Mouse (Mus musculus): ENCODE measurements around the gene Gstp2.
"Not testable (repeated sequence)": the region's sequence is repeated elsewhere in the genome, so short reads cannot be mapped to it uniquely, and the experiment has no call there.

Gstp2 gene

GRCm38 (mm10) chr19:4070311-4070710 is 24.5 kb upstream of the Gstp2 start:
- DNase-seq (ENCODE audit: low spot score in 2 of 2) = no peak

- no peak for DNase-seq (ENCODE audit: low spot score in 2 of 2)
Observed at GRCm38 (mm10) chr19:4068717-4069410, 23.0 kb upstream of the Gstp2 start.

- DNase-seq (ENCODE audit: low spot score in 2 of 2) = not testable (repeated sequence)
Observed at GRCm38 (mm10) chr19:4068242-4068641, 22.4 kb upstream of the Gstp2 start.

- no peak for DNase-seq (ENCODE audit: low spot score in 2 of 2)
Observed at GRCm38 (mm10) chr19:4066877-4067276, 21.1 kb upstream of the Gstp2 start.

DNA sequence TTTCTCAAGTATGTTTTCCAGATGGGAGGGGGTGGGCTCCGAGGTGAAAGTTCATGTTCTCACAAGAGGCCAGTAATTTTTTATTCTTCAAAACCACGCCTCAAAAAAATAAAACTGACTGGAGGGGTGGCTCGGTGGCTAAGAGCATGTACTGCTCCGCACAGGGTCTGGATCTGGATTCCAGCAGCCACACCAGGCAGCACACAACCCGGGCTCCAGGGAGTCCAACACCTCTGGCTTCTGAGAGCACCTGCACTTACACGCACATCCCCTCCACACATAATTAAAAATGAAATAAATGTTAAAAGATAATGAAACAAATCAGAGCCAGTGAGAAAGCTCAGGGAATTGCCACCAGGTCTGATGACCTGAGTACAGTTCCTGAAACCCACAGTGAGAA is 20.5 kb upstream of the Gstp2 start:
- peak in 1 of 2 experiments; percentile 11 for DNase-seq (ENCODE audit: low spot score in 2 of 2)

- not testable (repeated sequence) for DNase-seq (ENCODE audit: low spot score in 2 of 2)
Observed at GRCm38 (mm10) chr19:4064501-4064900, 18.7 kb upstream of the Gstp2 start.

- DNase-seq (ENCODE audit: low spot score in 2 of 2) = not testable (repeated sequence)
Observed at GRCm38 (mm10) chr19:4063357-4063756, 17.5 kb upstream of the Gstp2 start.

GRCm38 (mm10) chr19:4060899-4061465 is 15.2 kb upstream of the Gstp2 start:
- no peak for DNase-seq (ENCODE audit: low spot score in 2 of 2)

DNA sequence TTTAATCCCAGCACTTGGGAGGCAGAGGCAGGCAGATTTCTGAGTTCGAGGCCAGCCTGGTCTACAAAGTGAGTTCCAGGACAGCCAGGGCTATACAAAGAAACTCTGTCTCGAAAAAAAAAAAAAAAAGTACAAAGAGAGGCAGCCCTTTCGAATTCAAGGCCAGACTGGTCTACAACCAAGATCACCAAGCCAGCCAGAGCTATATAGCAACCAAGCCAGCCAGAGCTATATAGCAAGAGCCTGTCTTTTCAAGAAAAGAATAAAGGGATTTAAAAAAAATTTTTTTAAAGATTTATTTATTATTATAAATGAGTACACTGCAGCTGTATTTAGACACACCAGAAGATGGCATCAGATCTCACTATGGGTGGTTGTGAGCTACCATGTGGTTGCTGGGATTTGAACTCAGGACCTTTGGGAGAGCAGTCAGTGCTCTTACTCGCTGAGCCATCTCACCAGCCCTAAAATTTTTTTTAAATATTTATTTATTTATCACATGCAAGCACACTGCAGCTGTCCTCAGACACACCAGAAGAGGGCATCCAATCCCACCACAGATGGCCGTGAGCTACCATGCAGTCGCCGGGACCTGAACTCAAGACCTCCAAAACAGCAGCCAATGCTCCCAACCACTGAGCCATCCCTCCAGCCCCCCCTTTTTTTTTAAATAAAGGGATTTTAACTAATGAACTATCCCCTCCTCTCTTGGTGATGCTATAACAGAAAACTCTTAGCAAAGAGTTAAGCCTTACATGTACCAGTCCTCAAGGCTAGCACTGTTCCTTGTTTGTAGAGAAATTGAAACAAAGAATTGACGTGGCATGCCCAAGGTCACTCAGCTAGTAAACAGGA is 14.4 kb upstream of the Gstp2 start:
- DNase-seq (ENCODE audit: low spot score in 2 of 2) = not testable (repeated sequence)

- peak in 1 of 2 experiments; percentile 61 for DNase-seq (ENCODE audit: low spot score in 2 of 2)
Observed at GRCm38 (mm10) chr19:4059069-4059740, 13.4 kb upstream of the Gstp2 start, which contains the start of gene Gstp3. Gene Gstp3 (minus strand): TSS chr19:4059569.

DNA sequence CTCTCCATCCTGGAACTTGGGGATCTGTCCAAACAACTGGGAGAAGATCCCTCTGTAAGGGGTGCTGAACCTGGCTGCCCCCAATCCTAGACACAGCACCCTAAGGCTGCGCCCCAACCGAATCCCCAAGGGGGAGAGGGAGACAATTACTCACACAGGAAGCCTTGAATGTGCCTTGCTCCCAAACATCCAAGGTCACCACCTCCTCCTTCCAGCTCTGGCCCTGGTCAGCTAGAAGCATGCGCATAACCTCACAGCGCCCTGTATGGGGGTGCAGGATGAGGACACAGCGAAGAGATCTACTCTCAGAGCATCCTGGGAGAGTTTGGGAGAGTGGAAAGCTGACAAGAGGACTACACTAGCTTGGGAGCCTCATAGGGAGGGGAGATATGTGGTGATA is 12.8 kb upstream of the Gstp2 start:
- no peak for DNase-seq (ENCODE audit: low spot score in 2 of 2)

- DNase-seq (ENCODE audit: low spot score in 2 of 2) = no peak
Observed at GRCm38 (mm10) chr19:4057962-4058361, 12.1 kb upstream of the Gstp2 start.

DNA sequence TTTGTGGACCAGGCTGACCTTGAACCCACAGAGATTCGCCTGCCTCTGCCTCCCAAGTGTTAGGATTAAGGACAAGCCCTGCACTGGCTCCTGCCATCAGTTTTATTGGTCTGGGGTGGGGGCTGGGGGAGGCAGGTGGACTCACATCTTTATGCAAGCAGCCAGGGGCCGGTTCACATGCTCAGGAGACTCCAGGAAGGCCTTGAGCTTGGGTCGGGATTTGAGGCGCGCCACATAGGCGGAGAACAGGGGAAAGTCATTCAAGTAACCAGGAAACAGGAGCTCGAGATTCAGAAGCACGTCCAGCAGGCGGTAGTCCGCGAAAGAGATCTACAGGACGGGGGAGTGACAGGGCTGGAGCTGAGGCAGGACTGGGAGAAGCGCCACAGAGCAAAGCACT is 11.6 kb upstream of the Gstp2 start:
- no peak for DNase-seq (ENCODE audit: low spot score in 2 of 2)

DNA sequence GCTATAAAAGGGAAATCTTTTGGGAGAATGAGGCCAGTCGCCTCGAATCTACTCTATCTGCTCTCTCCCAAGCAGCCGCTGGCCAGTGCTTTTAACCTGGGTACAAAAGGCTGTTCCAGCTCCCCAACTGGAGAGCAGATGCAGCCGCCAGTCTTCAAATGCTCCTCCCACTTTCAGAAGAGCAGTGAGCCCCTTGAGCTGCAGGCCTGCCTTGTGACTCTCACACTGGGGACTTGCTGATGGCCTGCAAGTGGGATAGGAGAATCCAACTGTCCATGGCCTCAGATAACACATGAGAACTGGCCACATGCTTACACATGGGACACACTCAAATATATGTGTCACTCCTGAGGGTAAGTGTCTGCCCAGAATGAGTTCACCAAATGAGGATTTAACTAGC is 10.9 kb upstream of the Gstp2 start:
- no peak for DNase-seq (ENCODE audit: low spot score in 2 of 2)

- DNase-seq (ENCODE audit: low spot score in 2 of 2) = no peak
Observed at GRCm38 (mm10) chr19:4055947-4056693, 10.3 kb upstream of the Gstp2 start.

- DNase-seq (ENCODE audit: low spot score in 2 of 2) = no peak
Observed at GRCm38 (mm10) chr19:4055216-4055946, 9.6 kb upstream of the Gstp2 start.

- no peak for DNase-seq (ENCODE audit: low spot score in 2 of 2)
Observed at GRCm38 (mm10) chr19:4054613-4055012, 8.8 kb upstream of the Gstp2 start.

- no peak for DNase-seq (ENCODE audit: low spot score in 2 of 2)
Observed at GRCm38 (mm10) chr19:4052516-4053030, 6.8 kb upstream of the Gstp2 start.

- DNase-seq (ENCODE audit: low spot score in 2 of 2) = peak; percentile 76 to 90
Observed at GRCm38 (mm10) chr19:4051741-4052515, 6.1 kb upstream of the Gstp2 start.

GRCm38 (mm10) chr19:4051016-4051415 is 5.2 kb upstream of the Gstp2 start:
- DNase-seq (ENCODE audit: low spot score in 2 of 2) = no peak
